Comparison of ENCODE assay signal across 9 mouse cellular contexts in genomic region chr1:52301266-52301665, GRCm38 (mm10).
DNase-seq lines count a peak whose midpoint lies in the region; ATAC-seq and TF ChIP-seq lines count a peak whose summit lies in the region.
"Had no signal": no experiment of that assay in that cellular context is flagged by ENCODE, and none has a peak within 500 bp of the region (broad histone marks: within the 10 kb centered on the region; RNA-seq: fewer than 3 reads in every experiment).

No protein-coding gene starts in this region.

- ATAC-seq in hindbrain, postnatal 0 days: no peak
- no peak for ATAC-seq in hindbrain, embryonic 13.5 days (ENCODE audit: low FRiP score)
- ATAC-seq in CD4-positive, CD25-positive, alpha-beta regulatory T cell, adult 4 months: peak; percentile 81
- ATAC-seq in neutrophil, adult 5-6 weeks (ENCODE audit: extremely low read depth, insufficient number of reproducible peaks, low FRiP score, poor library complexity, severe bottlenecking): peak; percentile 50; the same call in 1 of the 2 replicates

- no peak overlapping the region for H3K9ac ChIP-seq in hindbrain, postnatal 0 days (replicated peaks; ENCODE audit: low read length)
- H3K9ac ChIP-seq in hindbrain, embryonic 13.5 days: no peak overlapping the region
- H3K9ac ChIP-seq: liver, embryonic 13.5 days had no signal

- peak; percentile 65 for TF ChIP-seq CTCF in hindbrain, postnatal 0 days (IDR thresholded peaks at IDR 0.05; ENCODE audit: low read depth)
- TF ChIP-seq CTCF in cortical plate, adult 2 months (IDR thresholded peaks at IDR 0.05; ENCODE audit: extremely low read depth, insufficient read depth, low read length): peak; percentile 49; the same call in 1 of the 2 replicates

- no peak overlapping the region for H3K4me3 ChIP-seq in hindbrain, postnatal 0 days (ENCODE audit: low read length)
- no peak overlapping the region for H3K4me3 ChIP-seq in hindbrain, embryonic 13.5 days
- no peak overlapping the region for H3K4me3 ChIP-seq in cortical plate, adult 2 months (ENCODE audit: insufficient read depth, low read length)
- H3K4me3 ChIP-seq: liver, embryonic 13.5 days had no signal

- no peak for TF ChIP-seq POLR2A in cortical plate, adult 2 months (IDR thresholded peaks at IDR 0.05; ENCODE audit: extremely low read depth, insufficient read depth, low read length)

- no peak overlapping the region for H3K4me2 ChIP-seq in hindbrain, postnatal 0 days (ENCODE audit: low read depth, low read length)
- no peak overlapping the region for H3K4me2 ChIP-seq in hindbrain, embryonic 13.5 days
- H3K4me2 ChIP-seq: liver, embryonic 13.5 days had no signal

- no peaks in the 10 kb centered on the region for H3K9me3 ChIP-seq in hindbrain, postnatal 0 days (ENCODE audit: low read length)
- no peaks in the 10 kb centered on the region for H3K9me3 ChIP-seq in hindbrain, embryonic 13.5 days
- H3K9me3 ChIP-seq: liver, embryonic 13.5 days had no signal

- no peaks in the 10 kb centered on the region for H3K27me3 ChIP-seq in hindbrain, postnatal 0 days (ENCODE audit: insufficient read depth, low read length)
- H3K27me3 ChIP-seq in hindbrain, embryonic 13.5 days: no peaks in the 10 kb centered on the region
- H3K27me3 ChIP-seq: liver, embryonic 13.5 days had no signal

- H3K36me3 ChIP-seq in hindbrain, postnatal 0 days (ENCODE audit: insufficient read depth, low read length): no peaks in the 10 kb centered on the region
- no peaks in the 10 kb centered on the region for H3K36me3 ChIP-seq in hindbrain, embryonic 13.5 days
- H3K36me3 ChIP-seq: liver, embryonic 13.5 days had no signal

- WGBS in hindbrain, postnatal 0 days: 57% methylated on average over 2 of the region's 2 CpGs
- 66% methylated on average over 2 of the region's 2 CpGs for WGBS in hindbrain, embryonic 13.5 days

- no peaks in the 10 kb centered on the region for H3K4me1 ChIP-seq in hindbrain, postnatal 0 days (ENCODE audit: insufficient read depth, low read length)
- peaks cover 8% of the 10 kb centered on the region for H3K4me1 ChIP-seq in hindbrain, embryonic 13.5 days (replicated peaks)
- H3K4me1 ChIP-seq in cortical plate, adult 2 months (ENCODE audit: control insufficient read depth, insufficient read depth, low read length): no peaks in the 10 kb centered on the region
- H3K4me1 ChIP-seq: liver, embryonic 13.5 days had no signal

- no peak overlapping the region for H3K27ac ChIP-seq in hindbrain, postnatal 0 days
- H3K27ac ChIP-seq in hindbrain, embryonic 13.5 days: no peak overlapping the region
- H3K27ac ChIP-seq in cortical plate, adult 2 months (ENCODE audit: insufficient read depth, low read length): no peak overlapping the region
- H3K27ac ChIP-seq: liver, embryonic 13.5 days had no signal

- DNase-seq in hindbrain, postnatal 0 days (ENCODE audit: low spot score): peak; percentile 46
- DNase-seq in 3134 (ENCODE audit: extremely low read depth, insufficient read length, low spot score): peak; percentile 3
- DNase-seq in gastrocnemius, postnatal 25 days: no peak
- no peak for DNase-seq in layer of hippocampus, adult 9-10 months (ENCODE audit: low spot score)
- DNase-seq: liver, embryonic 13.5 days had no signal

Comparison
In these comparisons a context has a peak if more than half of its experiments do, and no peak if none do; other contexts are left out.
1. ATAC-seq: peak in CD4-positive, CD25-positive, alpha-beta regulatory T cell, adult 4 months (single experiment) and neutrophil, adult 5-6 weeks (single experiment); none in hindbrain, postnatal 0 days (single experiment) and hindbrain, embryonic 13.5 days (single experiment).
2. DNase-seq: peak in hindbrain, postnatal 0 days (single experiment) and 3134 (single experiment); none in gastrocnemius, postnatal 25 days (single experiment) and layer of hippocampus, adult 9-10 months (single experiment).